Mouse (Mus musculus): ENCODE results near the gene Coq10b.

DNA sequence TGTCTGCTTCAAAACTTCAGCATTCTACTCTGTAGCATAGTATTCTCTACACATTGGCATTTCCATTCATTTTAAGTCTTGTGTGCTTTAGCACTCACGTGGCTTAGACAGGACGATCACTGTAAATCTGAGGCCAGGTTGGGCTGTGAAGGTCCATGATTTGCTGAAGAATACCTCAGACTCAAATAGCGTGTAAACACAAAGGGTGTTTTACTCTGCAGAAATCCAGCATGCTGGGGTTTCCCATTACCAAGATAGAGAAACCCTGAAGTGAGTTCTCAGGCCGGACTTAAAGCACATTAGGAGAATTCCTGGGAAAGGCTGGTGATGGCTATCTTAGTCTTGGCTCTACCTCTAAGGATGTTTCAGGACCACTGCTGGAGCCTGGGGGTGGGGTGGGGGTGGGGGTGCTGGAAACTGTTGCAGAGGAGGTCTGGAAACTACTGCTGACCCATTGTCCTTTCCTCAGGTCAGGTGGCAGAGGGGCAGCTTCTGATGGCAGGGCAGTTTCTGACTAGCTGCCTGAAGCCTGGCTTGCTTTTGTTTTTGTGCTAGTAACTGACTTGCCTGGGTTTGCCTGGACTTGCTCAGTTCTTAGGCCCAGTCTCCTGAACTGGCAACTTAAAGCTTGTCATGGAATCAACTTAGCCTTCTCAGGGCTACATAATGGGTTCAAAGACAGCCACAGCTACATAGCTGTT, 56.6 kb downstream of the Coq10b start:
- TF ChIP-seq HCFC1 (IDR thresholded peaks at IDR 0.05; ENCODE audit: borderline replicate concordance, insufficient read depth, low read length) (no peak), CHD2 (IDR thresholded peaks at IDR 0.05; ENCODE audit: low read depth, low read length) (no peak), ZNF384 (IDR thresholded peaks at IDR 0.05; ENCODE audit: low read depth, low read length) (no peak)
